21 mouse cellular contexts compared by ENCODE assay signal in the genomic region with DNA sequence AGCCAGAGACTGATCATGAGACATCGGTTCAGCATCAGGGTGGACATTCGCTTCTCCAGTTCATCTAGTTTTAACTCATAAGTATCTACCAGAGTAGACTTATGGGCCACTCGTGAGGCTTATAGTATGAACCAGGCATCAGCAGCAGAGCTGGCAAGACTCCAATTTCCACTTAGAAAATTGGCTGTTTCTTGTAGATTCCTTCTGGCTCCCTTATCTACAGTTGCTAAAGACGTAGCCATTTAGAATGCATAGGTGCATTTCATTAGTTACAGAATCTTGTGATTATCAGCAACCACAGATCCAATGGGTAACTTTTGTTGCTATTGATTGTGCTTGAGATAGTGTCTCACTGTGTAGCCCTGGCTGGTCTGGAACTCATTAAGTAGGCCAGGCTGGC. TPM values are rescaled to one million over a fixed set of nuclear protein-coding genes. Genes with fewer than 3 reads are reported as not detected.
DNase-seq lines count a peak whose midpoint lies in the region; ATAC-seq and TF ChIP-seq lines count a peak whose summit lies in the region.
"Had no signal": no experiment of that assay in that cellular context is flagged by ENCODE, and none has a peak within 500 bp of the region (broad histone marks: within the 10 kb centered on the region; RNA-seq: fewer than 3 reads in every experiment).

No protein-coding gene starts in this region.

- TF ChIP-seq RAD21 in MEL (IDR thresholded peaks at IDR 0.05; ENCODE audit: low read depth, low read length) = no peak

- peaks cover 7% of the 10 kb centered on the region for H3K4me1 ChIP-seq in liver, embryonic 16.5 days (ENCODE audit: control insufficient read depth, low read depth, low read length)
- H3K4me1 ChIP-seq in liver, embryonic 12.5 days = peaks cover 35% of the 10 kb centered on the region
- H3K4me1 ChIP-seq in MEL (ENCODE audit: control insufficient read depth in 1 of 2, insufficient read depth in 2 of 2, low read length in 2 of 2) = peaks cover 18 to 35% of the 10 kb centered on the region in 2 experiments
- H3K4me1 ChIP-seq: hindbrain, embryonic 15.5 days; midbrain, embryonic 13.5 days had no signal

- TF ChIP-seq POLR2A in MEL (IDR thresholded peaks at IDR 0.05; ENCODE audit: control insufficient read depth in 1 of 2, insufficient read depth in 1 of 2, low read depth in 1 of 2, low read length in 2 of 2, poor library complexity in 1 of 2) = no peak

- H3K27ac ChIP-seq in liver, embryonic 16.5 days (ENCODE audit: low read length) = no peak overlapping the region
- H3K27ac ChIP-seq in liver, embryonic 12.5 days = no peak overlapping the region
- peak overlapping the region; percentile 14; the same call in 1 of the 2 replicates for H3K27ac ChIP-seq in MEL (ENCODE audit: control insufficient read depth, low read depth, low read length)
- H3K27ac ChIP-seq: hindbrain, embryonic 15.5 days; limb, embryonic 13.5 days; macrophage; midbrain, embryonic 13.5 days had no signal

- H3K79me2 ChIP-seq in MEL (ENCODE audit: control insufficient read depth, insufficient read depth, low read length, poor library complexity) = no peaks in the 10 kb centered on the region

- H3K4me2 ChIP-seq in liver, embryonic 16.5 days (ENCODE audit: low read depth, low read length) = no peak overlapping the region
- no peak overlapping the region for H3K4me2 ChIP-seq in liver, embryonic 12.5 days
- H3K4me2 ChIP-seq: hindbrain, embryonic 15.5 days; limb, embryonic 13.5 days; midbrain, embryonic 13.5 days had no signal

- WGBS in liver, embryonic 16.5 days (ENCODE audit: insufficient replicate concordance) = 53% methylated on average over 4 of the region's 4 CpGs
- 62% methylated on average over 4 of the region's 4 CpGs for WGBS in liver, embryonic 12.5 days (ENCODE audit: insufficient replicate concordance)

- no peak overlapping the region for H3K4me3 ChIP-seq in liver, embryonic 16.5 days (ENCODE audit: low read depth, low read length)
- no peak overlapping the region for H3K4me3 ChIP-seq in liver, embryonic 12.5 days
- no peak overlapping the region for H3K4me3 ChIP-seq in MEL (ENCODE audit: control insufficient read depth in 1 of 2, insufficient read depth in 1 of 2, low read depth in 2 of 2, low read length in 2 of 2)
- H3K4me3 ChIP-seq: hindbrain, embryonic 15.5 days; limb, embryonic 13.5 days; midbrain, embryonic 13.5 days had no signal

- no peaks in the 10 kb centered on the region for H3K27me3 ChIP-seq in liver, embryonic 16.5 days (ENCODE audit: control insufficient read depth, insufficient read depth, low read depth, low read length)
- H3K27me3 ChIP-seq in liver, embryonic 12.5 days (replicated peaks) = no peaks in the 10 kb centered on the region
- no peaks in the 10 kb centered on the region for H3K27me3 ChIP-seq in MEL (ENCODE audit: control insufficient read depth in 1 of 2, insufficient read depth in 2 of 2, low read length in 2 of 2)
- H3K27me3 ChIP-seq: hindbrain, embryonic 15.5 days; limb, embryonic 13.5 days; midbrain, embryonic 13.5 days had no signal

- H3K36me3 ChIP-seq in liver, embryonic 16.5 days (ENCODE audit: control insufficient read depth, insufficient read depth) = no peaks in the 10 kb centered on the region
- no peaks in the 10 kb centered on the region for H3K36me3 ChIP-seq in liver, embryonic 12.5 days
- peaks cover 0 to 28% of the 10 kb centered on the region in 2 experiments; a peak in 2 of 4 replicates for H3K36me3 ChIP-seq in MEL (ENCODE audit: control insufficient read depth in 1 of 2, insufficient read depth in 2 of 2, low read length in 2 of 2)
- H3K36me3 ChIP-seq: hindbrain, embryonic 15.5 days; limb, embryonic 13.5 days; midbrain, embryonic 13.5 days had no signal

- 0 out of 2 replicates have a peak, but pooled peaks have one; percentile 5 for ATAC-seq in frontal cortex, adult (ENCODE audit: low TSS enrichment)
- 0 out of 2 replicates have a peak, but pooled peaks have one; percentile 18 for ATAC-seq in liver, embryonic 16.5 days (ENCODE audit: low read depth)
- ATAC-seq in liver, embryonic 12.5 days = no peak
- ATAC-seq: midbrain, embryonic 13.5 days had no signal

- no peak for DNase-seq in frontal cortex, adult 2 months (ENCODE audit: extremely low spot score in 1 of 2, low spot score in 1 of 2)
- peak; percentile 90 for DNase-seq in MEL (ENCODE audit: low read depth, low spot score)
- peak; percentile 8 for DNase-seq in c-Kit-positive CD71-positive TER-119-positive erythroid progenitor cells, embryonic 14.5 days (ENCODE audit: low spot score)
- no peak for DNase-seq in cerebellum, adult 9-11 months
- DNase-seq: adrenal gland, postnatal 36 days; cerebellum, postnatal 25 days; gastrocnemius, postnatal 14 days; heart, postnatal 10 days; kidney, adult 11 months; kidney, postnatal 10 days; layer of hippocampus, adult 9-11 months; retina, postnatal 1 day; right cerebral cortex, postnatal 4 days; thymus, postnatal 4 days had no signal

- H3K9ac ChIP-seq in liver, embryonic 16.5 days (ENCODE audit: low read depth, low read length) = no peak overlapping the region
- no peak overlapping the region for H3K9ac ChIP-seq in liver, embryonic 12.5 days
- H3K9ac ChIP-seq in MEL (ENCODE audit: control insufficient read depth, low read depth, low read length, poor library complexity, severe bottlenecking) = no peak overlapping the region
- H3K9ac ChIP-seq: hindbrain, embryonic 15.5 days; limb, embryonic 13.5 days; midbrain, embryonic 13.5 days had no signal

- peak; percentile 87 to 90 for TF ChIP-seq EP300 in MEL (IDR thresholded peaks at IDR 0.05; ENCODE audit: low read depth in 1 of 2, low read length in 2 of 2)

- no peaks in the 10 kb centered on the region; the same call in 1 of the 2 replicates for H3K9me3 ChIP-seq in liver, embryonic 16.5 days (replicated peaks; ENCODE audit: control insufficient read depth, low read length)
- H3K9me3 ChIP-seq in liver, embryonic 12.5 days (replicated peaks) = no peaks in the 10 kb centered on the region
- H3K9me3 ChIP-seq in MEL (replicated peaks; ENCODE audit: insufficient read depth, low read length) = no peaks in the 10 kb centered on the region
- H3K9me3 ChIP-seq: hindbrain, embryonic 15.5 days; limb, embryonic 13.5 days; midbrain, embryonic 13.5 days had no signal

- TF ChIP-seq CTCF in MEL (IDR thresholded peaks at IDR 0.05 in 2 of 3, conservative IDR thresholded peaks at IDR 0.05 in 1 of 3; ENCODE audit: control insufficient read depth in 1 of 3, insufficient read depth in 1 of 3, low read depth in 2 of 3, low read length in 3 of 3, poor library complexity in 1 of 3, severe bottlenecking in 1 of 3) = no peak

TF ChIP-seq in MEL, 35 proteins besides CTCF, POLR2A, EP300 and RAD21 (continues in another document):
- TF ChIP-seq ETS1 (IDR thresholded peaks at IDR 0.05; ENCODE audit: low read depth, low read length) = peak; percentile 71
- peak; percentile 13; the same call in 1 of the 2 replicates for TF ChIP-seq MAX (IDR thresholded peaks at IDR 0.05; ENCODE audit: low read length)
- TF ChIP-seq ZMIZ1 (IDR thresholded peaks at IDR 0.05; ENCODE audit: low read depth, low read length) = no peak
- TF ChIP-seq TCF12 (IDR thresholded peaks at IDR 0.05; ENCODE audit: low read depth, low read length) = peak; percentile 86
- TF ChIP-seq POLR2AphosphoS2 (IDR thresholded peaks at IDR 0.05; ENCODE audit: low read length) = no peak
- no peak for TF ChIP-seq ZNF384 (IDR thresholded peaks at IDR 0.05; ENCODE audit: low read depth, low read length)
- no peak for TF ChIP-seq MEF2A (IDR thresholded peaks at IDR 0.05; ENCODE audit: extremely low read depth, insufficient replicate concordance, low read depth, low read length, poor library complexity, severe bottlenecking)
- peak; percentile 64; the same call in 1 of the 2 replicates for TF ChIP-seq SIN3A (IDR thresholded peaks at IDR 0.05; ENCODE audit: low read length)
- 0 out of 2 replicates have a peak, but pooled peaks have one; percentile 16 for TF ChIP-seq ZC3H11A (IDR thresholded peaks at IDR 0.05; ENCODE audit: low read depth, low read length)
- 0 out of 2 replicates have a peak, but pooled peaks have one; percentile 36 for TF ChIP-seq MYC (IDR thresholded peaks at IDR 0.05; ENCODE audit: low read depth, low read length)
- TF ChIP-seq UBTF (IDR thresholded peaks at IDR 0.05; ENCODE audit: borderline replicate concordance, insufficient read depth, low read depth, low read length) = no peak
- 0 out of 2 replicates have a peak, but pooled peaks have one; percentile 17 for TF ChIP-seq ELF1 (IDR thresholded peaks at IDR 0.05; ENCODE audit: low read depth, low read length)
- no peak for TF ChIP-seq POLR2AphosphoS5 (IDR thresholded peaks at IDR 0.05; ENCODE audit: borderline replicate concordance, low read depth, low read length)
- 0 out of 2 replicates have a peak, but pooled peaks have one; percentile 26 for TF ChIP-seq MAZ (IDR thresholded peaks at IDR 0.05; ENCODE audit: low read depth, low read length)
- TF ChIP-seq MXI1 (IDR thresholded peaks at IDR 0.05; ENCODE audit: low read depth, low read length) = 0 out of 2 replicates have a peak, but pooled peaks have one; percentile 25
- TF ChIP-seq NRF1 (IDR thresholded peaks at IDR 0.05; ENCODE audit: insufficient read depth, low read depth, low read length, poor library complexity, severe bottlenecking) = no peak

RNA-seq across cellular contexts. Expression of gene Smco2, which starts 2.8 kb away (rescaled TPM):
- polyA plus RNA-seq in frontal cortex, adult 2 months (2012; rRNA removed) = 0.08 and 0.20 TPM in 2 replicates
- not detected in 2 replicates for polyA plus RNA-seq in liver, embryonic 16.5 days (2015; fragmentation: Nextera tagmentation; extraction: Ambion mirVana)
- polyA plus RNA-seq in liver, embryonic 12.5 days (2016; fragmentation: Nextera tagmentation; extraction: Ambion mirVana) = not detected in 2 replicates
- total RNA-seq in MEL (2012; rRNA removed) = not detected in 2 replicates
- polyA plus RNA-seq in MEL (2012; ENCODE audit: insufficient read depth in 1 of 2, insufficient read length in 2 of 2, low read depth in 1 of 2, low replicate concordance in 2 of 2, missing spikeins in 1 of 2) = not detected
- total RNA-seq: adrenal gland, postnatal 36 days; gastrocnemius, postnatal 14 days had no signal
- polyA plus RNA-seq: hindbrain, embryonic 15.5 days; limb, embryonic 13.5 days; macrophage; midbrain, embryonic 13.5 days had no signal

RNA-seq across cellular contexts. Expression of gene Ppfibp1, which starts 35.5 kb away (rescaled TPM):
- 51.1 and 60.2 TPM in 2 replicates for polyA plus RNA-seq in frontal cortex, adult 2 months (2012; rRNA removed)
- polyA plus RNA-seq in liver, embryonic 16.5 days (2015; fragmentation: Nextera tagmentation; extraction: Ambion mirVana) = 12.9 and 14.4 TPM in 2 replicates
- polyA plus RNA-seq in liver, embryonic 12.5 days (2016; fragmentation: Nextera tagmentation; extraction: Ambion mirVana) = 16.5 and 17.5 TPM in 2 replicates
- total RNA-seq in MEL (2012; rRNA removed) = 12.2 and 13.8 TPM in 2 replicates
- 10 to 100 TPM in 1 of 2 experiments, not detected in 1; 14.6 TPM for polyA plus RNA-seq in MEL (2012; ENCODE audit: insufficient read depth in 1 of 2, insufficient read length in 2 of 2, low read depth in 1 of 2, low replicate concordance in 2 of 2, missing spikeins in 1 of 2)

RNA-seq across cellular contexts. Expression of gene Arntl2, which starts 56.9 kb away (rescaled TPM):
- 19.9 and 20.6 TPM in 2 replicates for polyA plus RNA-seq in frontal cortex, adult 2 months (2012; rRNA removed)
- polyA plus RNA-seq in liver, embryonic 16.5 days (2015; fragmentation: Nextera tagmentation; extraction: Ambion mirVana) = 0.22 and 0.44 TPM in 2 replicates
- 0.50 and 0.94 TPM in 2 replicates for polyA plus RNA-seq in liver, embryonic 12.5 days (2016; fragmentation: Nextera tagmentation; extraction: Ambion mirVana)
- total RNA-seq in MEL (2012; rRNA removed) = 16.8 and 20.2 TPM in 2 replicates
- 10 to 100 TPM in 1 of 2 experiments, not detected in 1; 20.6 TPM for polyA plus RNA-seq in MEL (2012; ENCODE audit: insufficient read depth in 1 of 2, insufficient read length in 2 of 2, low read depth in 1 of 2, low replicate concordance in 2 of 2, missing spikeins in 1 of 2)

Comparison
In these comparisons a context has a peak if more than half of its experiments do, and no peak if none do; other contexts are left out.
1. DNase-seq: peak in MEL (single experiment) and c-Kit-positive CD71-positive TER-119-positive erythroid progenitor cells, embryonic 14.5 days (single experiment); none in frontal cortex, adult 2 months (0 of 2) and cerebellum, adult 9-11 months (single experiment).